In genomic region chr7:98085314-98085713, GRCm38 (mm10) we compare ENCODE assay signal across 8 mouse cellular contexts. TPM values are rescaled to one million over a fixed set of nuclear protein-coding genes. Genes with fewer than 3 reads are reported as not detected.
DNase-seq lines count a peak whose midpoint lies in the region; ATAC-seq and TF ChIP-seq lines count a peak whose summit lies in the region.

No protein-coding gene starts in this region.

- H3K9ac ChIP-seq in liver, embryonic 16.5 days (ENCODE audit: low read depth, low read length) = no peak overlapping the region

- peak overlapping the region; percentile 38; the same call in 1 of the 2 replicates for H3K4me3 ChIP-seq in spleen, adult 2 months (ENCODE audit: extremely low read depth, insufficient read depth, insufficient read length)
- H3K4me3 ChIP-seq in liver, embryonic 16.5 days (ENCODE audit: low read depth, low read length) = peak overlapping the region; percentile 27

- peak overlapping the region; percentile 33; the same call in 1 of the 2 replicates for H3K4me2 ChIP-seq in liver, embryonic 16.5 days (ENCODE audit: low read depth, low read length)

- H3K27me3 ChIP-seq in spleen, adult 2 months (ENCODE audit: control insufficient read depth, insufficient read depth, low read length) = no peaks in the 10 kb centered on the region
- no peaks in the 10 kb centered on the region for H3K27me3 ChIP-seq in liver, embryonic 16.5 days (ENCODE audit: control insufficient read depth, insufficient read depth, low read depth, low read length)

- H3K9me3 ChIP-seq in liver, embryonic 16.5 days (replicated peaks; ENCODE audit: control insufficient read depth, low read length) = no peaks in the 10 kb centered on the region

- TF ChIP-seq POLR2A in spleen, adult 2 months (IDR thresholded peaks at IDR 0.05; ENCODE audit: low read depth, low read length) = no peak

- DNase-seq in adrenal gland, postnatal 14 days = peak; percentile 26
- no peak for DNase-seq in adrenal gland, adult 2 months
- DNase-seq in spleen, adult 2 months (ENCODE audit: low read depth in 1 of 2, low spot score in 2 of 2) = no peak
- DNase-seq in spleen, adult 12 weeks (ENCODE audit: low spot score) = no peak
- no peak for DNase-seq in cerebellum, postnatal 25 days
- no peak for DNase-seq in layer of hippocampus, adult 9-11 months

- no peaks in the 10 kb centered on the region for H3K36me3 ChIP-seq in spleen, adult 2 months (ENCODE audit: control insufficient read depth, insufficient read depth, low read length)
- H3K36me3 ChIP-seq in liver, embryonic 16.5 days (ENCODE audit: control insufficient read depth, insufficient read depth) = no peaks in the 10 kb centered on the region

- peaks cover 17% of the 10 kb centered on the region; the same call in 1 of the 2 replicates for H3K4me1 ChIP-seq in spleen, adult 2 months (ENCODE audit: control insufficient read depth, insufficient read depth, insufficient read length)
- H3K4me1 ChIP-seq in liver, embryonic 16.5 days (ENCODE audit: control insufficient read depth, low read depth, low read length) = no peaks in the 10 kb centered on the region

- ATAC-seq in liver, embryonic 16.5 days (ENCODE audit: low read depth) = peak; percentile 32; the same call in 1 of the 2 replicates
- peak; percentile 36; the same call in 1 of the 2 replicates for ATAC-seq in monocyte, adult 5-6 weeks (replicated peaks; ENCODE audit: insufficient number of reproducible peaks, low FRiP score, low TSS enrichment, poor library complexity, severe bottlenecking)

- TF ChIP-seq CTCF in spleen, adult 2 months (IDR thresholded peaks at IDR 0.05; ENCODE audit: extremely low read depth, insufficient read depth, insufficient read length, insufficient replicate concordance) = no peak

- no peak overlapping the region for H3K27ac ChIP-seq in spleen, adult 2 months (ENCODE audit: insufficient read depth, low read length)
- H3K27ac ChIP-seq in liver, embryonic 16.5 days (ENCODE audit: low read length) = peak overlapping the region; percentile 43; the same call in 1 of the 2 replicates

- WGBS in spleen, adult 2 months = 18% methylated on average over 7 of the region's 7 CpGs
- 23% methylated on average over 7 of the region's 7 CpGs for WGBS in liver, embryonic 16.5 days (ENCODE audit: insufficient replicate concordance)

RNA-seq across cellular contexts. Expression of gene Myo7a, which starts 34.0 kb away (rescaled TPM):
- total RNA-seq in adrenal gland, postnatal 14 days (2021) = 58.6 and 86.2 TPM in 2 replicates
- total RNA-seq in adrenal gland, adult 2 months (2021) = 100 to 1,000 TPM; 140 to 146 TPM
- polyA plus RNA-seq in adrenal gland, adult 2 months (2012; rRNA removed) = 136 and 180 TPM in 2 replicates
- 24.3 and 28.1 TPM in 2 replicates for polyA plus RNA-seq in spleen, adult 2 months (2012; rRNA removed)
- polyA plus RNA-seq in liver, embryonic 16.5 days (2015; fragmentation: Nextera tagmentation; extraction: Ambion mirVana) = 9.3 and 12.1 TPM in 2 replicates
- 11.8 to 14.7 TPM (median 13.1 TPM) in 3 replicates for total RNA-seq in monocyte, adult 5-6 weeks (2017)

RNA-seq across cellular contexts. Expression of gene Omp, which starts 60.0 kb away (rescaled TPM):
- 2.1 and 2.4 TPM in 2 replicates for total RNA-seq in adrenal gland, postnatal 14 days (2021)
- total RNA-seq in adrenal gland, adult 2 months (2021) = 1 to 10 TPM in 1 of 2 experiments, under 1 TPM in 1; 0.17 to 5.7 TPM
- 3.3 and 10.3 TPM in 2 replicates for polyA plus RNA-seq in adrenal gland, adult 2 months (2012; rRNA removed)
- 0.59 and 0.60 TPM in 2 replicates for polyA plus RNA-seq in spleen, adult 2 months (2012; rRNA removed)
- 0.53 and 0.76 TPM in 2 replicates for polyA plus RNA-seq in liver, embryonic 16.5 days (2015; fragmentation: Nextera tagmentation; extraction: Ambion mirVana)
- 0.29 TPM in 1 of 3 replicates, not detected in the others for total RNA-seq in monocyte, adult 5-6 weeks (2017)
